Mouse (Mus musculus) small intestine, adult 2 months (tissue): ENCODE results near the gene Tle6.

Experiments used
- CTCF ChIP-seq: fragments of 200-500 bp; IDR thresholded peaks from 2 replicates; pipeline ENCODE4 v1.5.1; 2012; ENCODE audit warnings: low read depth, mild to moderate bottlenecking, control low read depth, inconsistent platforms, low read length, moderate library complexity, mixed read lengths; ENCODE audit not compliant: insufficient replicate concordance, insufficient read length; ENCODE audit errors: extremely low read depth
- POLR2A ChIP-seq: fragments of 200-500 bp; IDR thresholded peaks from 2 replicates; pipeline ENCODE4 v1.6.1; 2012; ENCODE audit warnings: low read depth, mild to moderate bottlenecking, control low read depth, inconsistent platforms, low read length, moderate library complexity

- TF ChIP-seq CTCF (no peak), POLR2A (peak; percentile 68; the same call in 1 of the 2 replicates)
Observed at GRCm38 (mm10) chr10:81542727-81543460, 58.0 kb downstream of the Tle6 start.
